ENCODE assay signal across 33 mouse cellular contexts in genomic region chr14:106100858-106101257, GRCm38 (mm10). TPM values are rescaled to one million over a fixed set of nuclear protein-coding genes. Genes with fewer than 3 reads are reported as not detected.
A peak's percentile ranks its signal among the peaks of the same experiment; 100 is the strongest.
DNase-seq lines count a peak whose midpoint lies in the region; ATAC-seq and TF ChIP-seq lines count a peak whose summit lies in the region.
"Had no signal": no experiment of that assay in that cellular context is flagged by ENCODE, and none has a peak within 500 bp of the region (broad histone marks: within the 10 kb centered on the region; RNA-seq: fewer than 3 reads in every experiment).

No protein-coding gene starts in this region.

- H3K4me3 ChIP-seq in MEL (ENCODE audit: control insufficient read depth in 1 of 2, insufficient read depth in 1 of 2, low read depth in 2 of 2, low read length in 2 of 2) = no peak overlapping the region
- peak overlapping the region; percentile 18; the same call in 1 of the 2 replicates for H3K4me3 ChIP-seq in testis, adult 2 months (ENCODE audit: control insufficient read depth, low read depth, low read length)
- H3K4me3 ChIP-seq in hindbrain, embryonic 10.5 days = no peak overlapping the region
- no peak overlapping the region for H3K4me3 ChIP-seq in midbrain, embryonic 16.5 days (ENCODE audit: low read depth, low read length)
- H3K4me3 ChIP-seq: embryonic facial prominence, embryonic 13.5 days; embryonic facial prominence, embryonic 15.5 days; erythroblast, embryonic 14.5 days; forebrain, embryonic 10.5 days; forebrain, embryonic 12.5 days had no signal

- H3K4me2 ChIP-seq in midbrain, embryonic 16.5 days (ENCODE audit: low read length) = no peak overlapping the region
- H3K4me2 ChIP-seq: embryonic facial prominence, embryonic 13.5 days; embryonic facial prominence, embryonic 15.5 days; forebrain, embryonic 12.5 days had no signal

- no peak for TF ChIP-seq EP300 in MEL (IDR thresholded peaks at IDR 0.05; ENCODE audit: low read depth in 1 of 2, low read length in 2 of 2)

- no peak for ATAC-seq in midbrain, embryonic 16.5 days
- ATAC-seq: CD4-positive, CD25-positive, alpha-beta regulatory T cell, adult 4 months; forebrain, embryonic 14.5 days; forebrain, embryonic 16.5 days had no signal

- H3K27me3 ChIP-seq in MEL (ENCODE audit: control insufficient read depth in 1 of 2, insufficient read depth in 2 of 2, low read length in 2 of 2) = no peaks in the 10 kb centered on the region
- H3K27me3 ChIP-seq in testis, adult 2 months (ENCODE audit: control insufficient read depth, insufficient read depth, low read length) = no peaks in the 10 kb centered on the region
- H3K27me3 ChIP-seq in hindbrain, embryonic 10.5 days (ENCODE audit: insufficient read depth, poor library complexity, severe bottlenecking) = no peaks in the 10 kb centered on the region
- H3K27me3 ChIP-seq in midbrain, embryonic 16.5 days (ENCODE audit: control insufficient read depth, insufficient read depth, low read depth, low read length) = no peaks in the 10 kb centered on the region
- H3K27me3 ChIP-seq: CH12.LX; embryonic facial prominence, embryonic 13.5 days; embryonic facial prominence, embryonic 15.5 days; forebrain, embryonic 12.5 days had no signal

- no peaks in the 10 kb centered on the region for H3K4me1 ChIP-seq in MEL (ENCODE audit: control insufficient read depth in 1 of 2, insufficient read depth in 2 of 2, low read length in 2 of 2)
- H3K4me1 ChIP-seq in testis, adult 2 months (ENCODE audit: control insufficient read depth, insufficient read depth, low read length) = peaks cover 4% of the 10 kb centered on the region
- H3K4me1 ChIP-seq in hindbrain, embryonic 10.5 days (replicated peaks) = no peaks in the 10 kb centered on the region
- no peaks in the 10 kb centered on the region for H3K4me1 ChIP-seq in midbrain, embryonic 16.5 days (ENCODE audit: control insufficient read depth, insufficient read depth, low read length)
- H3K4me1 ChIP-seq: embryonic facial prominence, embryonic 13.5 days; embryonic facial prominence, embryonic 15.5 days; forebrain, embryonic 10.5 days; forebrain, embryonic 12.5 days had no signal

- TF ChIP-seq POLR2A in MEL (IDR thresholded peaks at IDR 0.05; ENCODE audit: control insufficient read depth in 1 of 2, insufficient read depth in 1 of 2, low read depth in 1 of 2, low read length in 2 of 2, poor library complexity in 1 of 2) = no peak
- no peak for TF ChIP-seq POLR2A in testis, adult 2 months (IDR thresholded peaks at IDR 0.05; ENCODE audit: control insufficient read depth, low read depth, low read length)

- H3K27ac ChIP-seq in MEL (ENCODE audit: control insufficient read depth, low read depth, low read length) = no peak overlapping the region
- no peak overlapping the region for H3K27ac ChIP-seq in testis, adult 2 months (ENCODE audit: control insufficient read depth, insufficient read depth, low read depth, low read length)
- no peak overlapping the region for H3K27ac ChIP-seq in hindbrain, embryonic 10.5 days
- no peak overlapping the region for H3K27ac ChIP-seq in midbrain, embryonic 16.5 days (ENCODE audit: low read length)
- H3K27ac ChIP-seq: embryonic facial prominence, embryonic 13.5 days; embryonic facial prominence, embryonic 15.5 days; forebrain, embryonic 10.5 days; forebrain, embryonic 12.5 days had no signal

- DNase-seq in adrenal gland, postnatal 14 days = peak; percentile 1
- DNase-seq in adrenal gland, postnatal 10 days = no peak
- no peak for DNase-seq in MEL (ENCODE audit: low read depth, low spot score)
- DNase-seq in testis, postnatal 14 days (ENCODE audit: low spot score) = peak; percentile 50
- no peak for DNase-seq in hindbrain, embryonic 10.5 days (ENCODE audit: low spot score)
- DNase-seq in lung, postnatal 4 days = no peak
- DNase-seq: adrenal gland, adult 2 months; adrenal gland, postnatal 25 days; B cell, adult 2 months; cerebellum, adult 11 months; cerebellum, adult 18-20 months; cerebellum, adult 8-10 months; cerebellum, adult 9-11 months; cerebellum, postnatal 14 days; cerebellum, postnatal 36 days; embryo, embryonic 11 days had no signal

- H3K9ac ChIP-seq in MEL (ENCODE audit: control insufficient read depth, low read depth, low read length, poor library complexity, severe bottlenecking) = no peak overlapping the region
- no peak overlapping the region for H3K9ac ChIP-seq in midbrain, embryonic 16.5 days (ENCODE audit: low read depth, low read length)
- H3K9ac ChIP-seq: embryonic facial prominence, embryonic 13.5 days; embryonic facial prominence, embryonic 15.5 days; forebrain, embryonic 12.5 days had no signal

- TF ChIP-seq CTCF in MEL (IDR thresholded peaks at IDR 0.05 in 2 of 3, conservative IDR thresholded peaks at IDR 0.05 in 1 of 3; ENCODE audit: control insufficient read depth in 1 of 3, insufficient read depth in 1 of 3, low read depth in 2 of 3, low read length in 3 of 3, poor library complexity in 1 of 3, severe bottlenecking in 1 of 3) = peak in 2 of 3 experiments; percentile 12 to 29; a peak in 2 of 6 replicates
- TF ChIP-seq CTCF in testis, adult 2 months (IDR thresholded peaks at IDR 0.05; ENCODE audit: control insufficient read depth, insufficient read depth, insufficient replicate concordance, low read depth, low read length) = peak; percentile 51; the same call in 1 of the 2 replicates

- TF ChIP-seq RAD21 in MEL (IDR thresholded peaks at IDR 0.05; ENCODE audit: low read depth, low read length) = peak; percentile 4

- no peaks in the 10 kb centered on the region for H3K79me2 ChIP-seq in MEL (ENCODE audit: control insufficient read depth, insufficient read depth, low read length, poor library complexity)

- no peaks in the 10 kb centered on the region for H3K9me3 ChIP-seq in MEL (replicated peaks; ENCODE audit: insufficient read depth, low read length)
- peaks cover 3% of the 10 kb centered on the region; the same call in 1 of the 2 replicates for H3K9me3 ChIP-seq in hindbrain, embryonic 10.5 days
- H3K9me3 ChIP-seq in midbrain, embryonic 16.5 days (replicated peaks; ENCODE audit: control insufficient read depth, low read length, poor library complexity, severe bottlenecking) = no peaks in the 10 kb centered on the region
- H3K9me3 ChIP-seq: embryonic facial prominence, embryonic 13.5 days; embryonic facial prominence, embryonic 15.5 days; forebrain, embryonic 12.5 days had no signal

- H3K36me3 ChIP-seq in MEL (ENCODE audit: control insufficient read depth in 1 of 2, insufficient read depth in 2 of 2, low read length in 2 of 2) = no peaks in the 10 kb centered on the region
- H3K36me3 ChIP-seq in testis, adult 2 months (ENCODE audit: control insufficient read depth, insufficient read depth, low read length) = no peaks in the 10 kb centered on the region
- H3K36me3 ChIP-seq in hindbrain, embryonic 10.5 days = no peaks in the 10 kb centered on the region
- no peaks in the 10 kb centered on the region for H3K36me3 ChIP-seq in midbrain, embryonic 16.5 days (ENCODE audit: control insufficient read depth, insufficient read depth, low read length)
- H3K36me3 ChIP-seq: embryonic facial prominence, embryonic 13.5 days; embryonic facial prominence, embryonic 15.5 days; forebrain, embryonic 10.5 days; forebrain, embryonic 12.5 days; G1E had no signal

- 91% methylated on average over 14 of the region's 14 CpGs for WGBS in hindbrain, embryonic 10.5 days
- WGBS in midbrain, embryonic 16.5 days = 92% methylated on average over 14 of the region's 14 CpGs

TF ChIP-seq in MEL, 35 proteins besides CTCF, POLR2A, EP300 and RAD21:
- TF ChIP-seq MYB (IDR thresholded peaks at IDR 0.05; ENCODE audit: low read depth, low read length) (no peak), ETS1 (IDR thresholded peaks at IDR 0.05; ENCODE audit: low read depth, low read length) (no peak), ZC3H11A (IDR thresholded peaks at IDR 0.05; ENCODE audit: low read depth, low read length) (no peak), POLR2AphosphoS2 (IDR thresholded peaks at IDR 0.05; ENCODE audit: low read length) (no peak), KAT2A (conservative IDR thresholded peaks at IDR 0.05; ENCODE audit: low read depth, low read length) (no peak), ZNF384 (IDR thresholded peaks at IDR 0.05; ENCODE audit: low read depth, low read length) (no peak), MYC (IDR thresholded peaks at IDR 0.05; ENCODE audit: low read depth, low read length) (no peak), SIN3A (IDR thresholded peaks at IDR 0.05; ENCODE audit: low read length) (no peak), USF2 (IDR thresholded peaks at IDR 0.05; ENCODE audit: borderline replicate concordance in 1 of 2, insufficient read depth in 1 of 2, low read depth in 1 of 2, low read length in 2 of 2) (no peak), ZKSCAN1 (IDR thresholded peaks at IDR 0.05; ENCODE audit: low read depth, low read length) (no peak)
TF ChIP-seq in MEL: peak in this region for 0.

RNA-seq across cellular contexts. Expression of gene Trim52, which starts 5.1 kb away (rescaled TPM):
- not detected in 2 replicates for total RNA-seq in adrenal gland, postnatal 14 days (2021)
- not detected for total RNA-seq in adrenal gland, postnatal 10 days (2021)
- not detected in 2 replicates for total RNA-seq in MEL (2012; rRNA removed)
- polyA plus RNA-seq in MEL (2012; ENCODE audit: insufficient read depth in 1 of 2, insufficient read length in 2 of 2, low read depth in 1 of 2, low replicate concordance in 2 of 2, missing spikeins in 1 of 2) = not detected
- polyA plus RNA-seq in testis, adult 2 months (2012; rRNA removed) = 39.5 and 44.7 TPM in 2 replicates
- not detected in 2 replicates for polyA plus RNA-seq in hindbrain, embryonic 10.5 days (2016; fragmentation: Nextera tagmentation; extraction: Ambion mirVana)
- not detected in 2 replicates for polyA plus RNA-seq in midbrain, embryonic 16.5 days (2015; fragmentation: Nextera tagmentation; extraction: Ambion mirVana)
- total RNA-seq: adrenal gland, adult 2 months; adrenal gland, postnatal 25 days; adrenal gland, postnatal 4 days; CH12.LX; common myeloid progenitor, adult 5-6 weeks had no signal
- polyA plus RNA-seq: adrenal gland, adult 2 months; brain, embryonic 14.5 days; CD4-positive, CD25-positive, alpha-beta regulatory T cell, adult 4 months; embryonic facial prominence, embryonic 11.5 days; embryonic facial prominence, embryonic 15.5 days; erythroblast, embryonic 14.5 days; forebrain, embryonic 10.5 days; forebrain, embryonic 12.5 days; forebrain, embryonic 14.5 days; forebrain, embryonic 16.5 days; frontal cortex, adult 2 months; G1E had no signal

Comparison
In these comparisons a context has a peak if more than half of its experiments do, and no peak if none do; other contexts are left out.
1. DNase-seq: peak in adrenal gland, postnatal 14 days (single experiment) and testis, postnatal 14 days (single experiment); none in adrenal gland, postnatal 10 days (single experiment), MEL (single experiment), hindbrain, embryonic 10.5 days (single experiment) and lung, postnatal 4 days (0 of 2).
2. RNA of gene Trim52, which starts 5.1 kb away (polyA plus RNA-seq): 39.5 to 44.7 TPM in testis, adult 2 months; not detected in MEL, not detected in hindbrain, embryonic 10.5 days and not detected in midbrain, embryonic 16.5 days; every median in the first group is over 10 times any median in the second.